ENCODE assay signal across 14 mouse cellular contexts in genomic region chr4:139116356-139117063, GRCm38 (mm10). TPM values are rescaled to one million over a fixed set of nuclear protein-coding genes. Genes with fewer than 3 reads are reported as not detected.
DNase-seq lines count a peak whose midpoint lies in the region; ATAC-seq and TF ChIP-seq lines count a peak whose summit lies in the region.
"Had no signal": no experiment of that assay in that cellular context is flagged by ENCODE, and none has a peak within 500 bp of the region (broad histone marks: within the 10 kb centered on the region; RNA-seq: fewer than 3 reads in every experiment).

No protein-coding gene starts in this region.

- DNase-seq in cerebellum, postnatal 14 days = peak; percentile 38 to 42
- DNase-seq in cerebellum, postnatal 36 days = no peak
- DNase-seq in adipocyte (ENCODE audit: low spot score) = peak; percentile 24
- no peak for DNase-seq in layer of hippocampus, postnatal 10 days (ENCODE audit: low spot score in 2 of 2)
- no peak for DNase-seq in right cerebral cortex, adult 18-20 months
- no peak for DNase-seq in urinary bladder, postnatal 14 days (ENCODE audit: low spot score)
- DNase-seq: gastrocnemius, postnatal 14 days; lung, postnatal 14 days had no signal

- peaks cover 13% of the 10 kb centered on the region; the same call in 1 of the 2 replicates for H3K4me1 ChIP-seq in intestine, postnatal 0 days (replicated peaks; ENCODE audit: control insufficient read depth, insufficient read depth, low read length)
- H3K4me1 ChIP-seq in liver, embryonic 16.5 days (ENCODE audit: control insufficient read depth, low read depth, low read length) = peaks cover 53% of the 10 kb centered on the region

- H3K27me3 ChIP-seq in intestine, postnatal 0 days (replicated peaks; ENCODE audit: control insufficient read depth, insufficient read depth, low read length) = no peaks in the 10 kb centered on the region
- no peaks in the 10 kb centered on the region for H3K27me3 ChIP-seq in liver, embryonic 16.5 days (ENCODE audit: control insufficient read depth, insufficient read depth, low read depth, low read length)
- H3K27me3 ChIP-seq: embryonic facial prominence, embryonic 12.5 days had no signal

- H3K4me2 ChIP-seq in intestine, postnatal 0 days (replicated peaks; ENCODE audit: low read depth) = no peak overlapping the region
- 0 out of 2 replicates have a peak overlapping the region, but pooled peaks have one; percentile 15 for H3K4me2 ChIP-seq in liver, embryonic 16.5 days (ENCODE audit: low read depth, low read length)
- H3K4me2 ChIP-seq: embryonic facial prominence, embryonic 12.5 days had no signal

- no peaks in the 10 kb centered on the region for H3K36me3 ChIP-seq in intestine, postnatal 0 days (ENCODE audit: control insufficient read depth, insufficient read depth)
- no peaks in the 10 kb centered on the region for H3K36me3 ChIP-seq in liver, embryonic 16.5 days (ENCODE audit: control insufficient read depth, insufficient read depth)
- H3K36me3 ChIP-seq: embryonic facial prominence, embryonic 12.5 days had no signal

- peak; percentile 24; the same call in 1 of the 2 replicates for TF ChIP-seq CTCF in intestine, postnatal 0 days (IDR thresholded peaks at IDR 0.05; ENCODE audit: low read depth)

- 47% methylated on average over 3 of the region's 3 CpGs for WGBS in intestine, postnatal 0 days
- WGBS in liver, embryonic 16.5 days (ENCODE audit: insufficient replicate concordance) = 37% methylated on average over 3 of the region's 3 CpGs

- H3K9ac ChIP-seq in intestine, postnatal 0 days (ENCODE audit: low read depth, low read length) = no peak overlapping the region
- H3K9ac ChIP-seq in liver, embryonic 16.5 days (ENCODE audit: low read depth, low read length) = no peak overlapping the region; the same call in 1 of the 2 replicates
- H3K9ac ChIP-seq: embryonic facial prominence, embryonic 12.5 days had no signal

- no peaks in the 10 kb centered on the region for H3K9me3 ChIP-seq in intestine, postnatal 0 days (ENCODE audit: control insufficient read depth)
- H3K9me3 ChIP-seq in liver, embryonic 16.5 days (replicated peaks; ENCODE audit: control insufficient read depth, low read length) = no peaks in the 10 kb centered on the region
- H3K9me3 ChIP-seq: embryonic facial prominence, embryonic 12.5 days had no signal

- H3K4me3 ChIP-seq in intestine, postnatal 0 days (ENCODE audit: low read depth, low read length) = no peak overlapping the region
- no peak overlapping the region for H3K4me3 ChIP-seq in liver, embryonic 16.5 days (ENCODE audit: low read depth, low read length)
- H3K4me3 ChIP-seq: embryonic facial prominence, embryonic 12.5 days; left cerebral cortex, adult 2 months had no signal

- H3K27ac ChIP-seq in intestine, postnatal 0 days (ENCODE audit: low read depth, low read length) = no peak overlapping the region
- H3K27ac ChIP-seq in liver, embryonic 16.5 days (ENCODE audit: low read length) = peak overlapping the region; percentile 54
- H3K27ac ChIP-seq: embryonic facial prominence, embryonic 12.5 days; left cerebral cortex, adult 2 months had no signal

- peak; percentile 77 for ATAC-seq in intestine, postnatal 0 days
- ATAC-seq in liver, embryonic 16.5 days (ENCODE audit: low read depth) = peak; percentile 75

RNA-seq across cellular contexts. Expression of gene Minos1, which starts 14.4 kb away (rescaled TPM):
- 820 and 852 TPM in 2 replicates for polyA plus RNA-seq in intestine, postnatal 0 days (2015; fragmentation: Nextera tagmentation; extraction: Ambion mirVana)
- polyA plus RNA-seq in liver, embryonic 16.5 days (2015; fragmentation: Nextera tagmentation; extraction: Ambion mirVana) = 252 and 304 TPM in 2 replicates
- 100 to 1,000 TPM; 206 to 208 TPM for total RNA-seq in layer of hippocampus, postnatal 10 days (2021)

RNA-seq across cellular contexts. Expression of gene Nbl1, which starts 23.7 kb away (rescaled TPM):
- 37.6 and 39.9 TPM in 2 replicates for polyA plus RNA-seq in intestine, postnatal 0 days (2015; fragmentation: Nextera tagmentation; extraction: Ambion mirVana)
- polyA plus RNA-seq in liver, embryonic 16.5 days (2015; fragmentation: Nextera tagmentation; extraction: Ambion mirVana) = 1.6 and 2.5 TPM in 2 replicates
- total RNA-seq in layer of hippocampus, postnatal 10 days (2021) = 10 to 100 TPM; 64.4 to 83.9 TPM

RNA-seq across cellular contexts. Expression of gene Htr6, which starts 41.1 kb away (rescaled TPM):
- 0.08 TPM in 1 of 2 replicates, not detected in the other for polyA plus RNA-seq in intestine, postnatal 0 days (2015; fragmentation: Nextera tagmentation; extraction: Ambion mirVana)
- polyA plus RNA-seq in liver, embryonic 16.5 days (2015; fragmentation: Nextera tagmentation; extraction: Ambion mirVana) = not detected in 2 replicates
- 1 to 10 TPM; 5.4 to 6.5 TPM for total RNA-seq in layer of hippocampus, postnatal 10 days (2021)
- total RNA-seq: gastrocnemius, postnatal 14 days; hematopoietic stem cell, adult 5-6 weeks had no signal
- polyA plus RNA-seq: stomach, embryonic 14.5 days had no signal

Comparison
In these comparisons a context has a peak if more than half of its experiments do, and no peak if none do; other contexts are left out.
1. DNase-seq: peak in cerebellum, postnatal 14 days (2 of 2) and adipocyte (single experiment); none in cerebellum, postnatal 36 days (0 of 2), layer of hippocampus, postnatal 10 days (0 of 2), right cerebral cortex, adult 18-20 months (single experiment) and urinary bladder, postnatal 14 days (single experiment).
2. RNA of gene Nbl1, which starts 23.7 kb away (polyA plus RNA-seq): 37.6 to 39.9 TPM in intestine, postnatal 0 days; 1.6 to 2.5 TPM in liver, embryonic 16.5 days; every median in the first group is over 10 times any median in the second.